Mouse (Mus musculus): ENCODE results near the gene Lck.
A peak's percentile ranks its signal among the peaks of the same experiment; 100 is the strongest.

Lck gene

GRCm38 (mm10) chr4:129573430-129573829 is at the start of gene Lck:
Gene Lck (minus strand): TSS chr4:129573641.
- no peak for DNase-seq (ENCODE audit: low spot score)

GRCm38 (mm10) chr4:129622803-129623535 is 49.5 kb upstream of the Lck start:
- DNase-seq (ENCODE audit: low spot score), result no peak

- DNase-seq (ENCODE audit: low spot score), result no peak
These were observed 48.8 kb upstream of the Lck start for GRCm38 (mm10) chr4:129622120-129622802.

- no peak for DNase-seq (ENCODE audit: low spot score)
These were observed 47.9 kb upstream of the Lck start for GRCm38 (mm10) chr4:129621283-129621841.

GRCm38 (mm10) chr4:129620419-129621282 is 47.2 kb upstream of the Lck start:
- DNase-seq (ENCODE audit: low spot score), result no peak

- peak; percentile 93 for DNase-seq (ENCODE audit: low spot score)
These were observed 45.6 kb upstream of the Lck start, which contains the start of gene Iqcc for GRCm38 (mm10) chr4:129618786-129619691. Gene Iqcc (minus strand): TSS chr4:129619099.

- no peak for DNase-seq (ENCODE audit: low spot score)
These were observed 44.6 kb upstream of the Lck start for GRCm38 (mm10) chr4:129618031-129618430.

GRCm38 (mm10) chr4:129617121-129617641 is 43.7 kb upstream of the Lck start:
- DNase-seq (ENCODE audit: low spot score), result no peak

GRCm38 (mm10) chr4:129616631-129617030 is 43.2 kb upstream of the Lck start:
- DNase-seq (ENCODE audit: low spot score), result no peak

GRCm38 (mm10) chr4:129615801-129616290 is 42.4 kb upstream of the Lck start:
- no peak for DNase-seq (ENCODE audit: low spot score)

GRCm38 (mm10) chr4:129614093-129614492 is 40.7 kb upstream of the Lck start, which contains the start of gene Dcdc2b:
Gene Dcdc2b (minus strand): TSS chr4:129614257.
- DNase-seq (ENCODE audit: low spot score), result no peak

- DNase-seq (ENCODE audit: low spot score), result no peak
These were observed 37.0 kb upstream of the Lck start for GRCm38 (mm10) chr4:129610472-129610871.

GRCm38 (mm10) chr4:129610026-129610425 is 36.6 kb upstream of the Lck start:
- DNase-seq (ENCODE audit: low spot score), result no peak

- DNase-seq (ENCODE audit: low spot score), result no peak
These were observed 35.7 kb upstream of the Lck start for GRCm38 (mm10) chr4:129609139-129609631.

- peak; percentile 81 for DNase-seq (ENCODE audit: low spot score)
These were observed 35.1 kb upstream of the Lck start for GRCm38 (mm10) chr4:129608426-129609025.

GRCm38 (mm10) chr4:129600233-129601158 is 27.1 kb upstream of the Lck start, which contains the start of the genes Eif3i and Tmem234:
Gene Eif3i (minus strand): TSS chr4:129600648.
Gene Tmem234 (plus strand): TSS chr4:129600668.
- DNase-seq (ENCODE audit: low spot score), result peak; percentile 87

- DNase-seq (ENCODE audit: low spot score), result no peak
These were observed 15.4 kb upstream of the Lck start for GRCm38 (mm10) chr4:129588865-129589264.

GRCm38 (mm10) chr4:129586943-129587342 is 13.5 kb upstream of the Lck start:
- DNase-seq (ENCODE audit: low spot score), result no peak

- DNase-seq (ENCODE audit: low spot score), result no peak
These were observed 12.3 kb upstream of the Lck start for GRCm38 (mm10) chr4:129585773-129586172.
